Mouse (Mus musculus) ES-Bruce4 (cell line): ENCODE measurements around the gene Agap1.

Source experiments
- CTCF ChIP-seq: IDR thresholded peaks from one replicate; pipeline ENCODE4 v1.8.1; 2011; ENCODE audit warnings: low read depth, low read length
- EP300 ChIP-seq: IDR thresholded peaks from 2 replicates; pipeline ENCODE4 v1.6.1; 2011; ENCODE audit warnings: low read depth, low read length; ENCODE audit not compliant: insufficient read depth

DNA sequence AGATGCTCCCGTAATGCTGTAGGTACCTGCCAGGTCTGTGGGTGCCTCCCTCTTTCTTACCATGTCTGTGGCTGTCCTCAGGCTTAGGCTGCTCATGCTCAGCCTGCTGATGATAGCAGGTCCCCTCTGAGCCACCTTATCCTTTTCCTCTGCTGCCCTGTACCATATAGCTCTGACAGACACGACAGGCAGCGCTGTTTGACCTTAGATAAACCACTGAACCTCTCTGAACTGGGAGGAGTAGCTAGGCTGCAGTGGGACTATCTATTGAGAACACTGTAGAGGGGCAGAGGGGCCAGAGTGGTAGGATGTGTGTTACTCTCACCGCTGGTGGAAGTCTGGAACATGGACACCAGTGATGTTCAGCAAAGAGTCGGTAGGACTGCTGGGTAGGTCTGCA lies 211.5 kb downstream of the Agap1 start:
- TF ChIP-seq CTCF (no peak), EP300 (no peak)
